Mouse (Mus musculus): ENCODE data around the gene Prss56.

- TF ChIP-seq CTCF (IDR thresholded peaks at IDR 0.05; ENCODE audit: low read depth), result no peak
- no peak for TF ChIP-seq EP300 (IDR thresholded peaks at IDR 0.05; ENCODE audit: low read depth)
These were observed 28.5 kb upstream of the Prss56 start for GRCm38 (mm10) chr1:87154501-87155120.
